Mouse (Mus musculus) lung, postnatal 0 days (tissue): ENCODE data around the gene Phldb2.

Experiments
- CTCF ChIP-seq: IDR thresholded peaks from 2 replicates; pipeline ENCODE4 v1.5.1; 2016; ENCODE audit warnings: antibody characterized with exemption, mild to moderate bottlenecking
- EP300 ChIP-seq: IDR thresholded peaks from 2 replicates; pipeline ENCODE4 v1.6.1; 2016; ENCODE audit warnings: antibody characterized with exemption, mild to moderate bottlenecking, control low read depth

GRCm38 (mm10) chr16:45937381-45937780 lies 16.0 kb downstream of the Phldb2 start:
- TF ChIP-seq EP300 (no peak), CTCF (no peak)
